Mouse (Mus musculus): ENCODE measurements around the gene Gemin6.
"Not testable (repeated sequence)": the region's sequence is repeated elsewhere in the genome, so short reads cannot be mapped to it uniquely, and the experiment has no call there.

The Gemin6 gene

DNA sequence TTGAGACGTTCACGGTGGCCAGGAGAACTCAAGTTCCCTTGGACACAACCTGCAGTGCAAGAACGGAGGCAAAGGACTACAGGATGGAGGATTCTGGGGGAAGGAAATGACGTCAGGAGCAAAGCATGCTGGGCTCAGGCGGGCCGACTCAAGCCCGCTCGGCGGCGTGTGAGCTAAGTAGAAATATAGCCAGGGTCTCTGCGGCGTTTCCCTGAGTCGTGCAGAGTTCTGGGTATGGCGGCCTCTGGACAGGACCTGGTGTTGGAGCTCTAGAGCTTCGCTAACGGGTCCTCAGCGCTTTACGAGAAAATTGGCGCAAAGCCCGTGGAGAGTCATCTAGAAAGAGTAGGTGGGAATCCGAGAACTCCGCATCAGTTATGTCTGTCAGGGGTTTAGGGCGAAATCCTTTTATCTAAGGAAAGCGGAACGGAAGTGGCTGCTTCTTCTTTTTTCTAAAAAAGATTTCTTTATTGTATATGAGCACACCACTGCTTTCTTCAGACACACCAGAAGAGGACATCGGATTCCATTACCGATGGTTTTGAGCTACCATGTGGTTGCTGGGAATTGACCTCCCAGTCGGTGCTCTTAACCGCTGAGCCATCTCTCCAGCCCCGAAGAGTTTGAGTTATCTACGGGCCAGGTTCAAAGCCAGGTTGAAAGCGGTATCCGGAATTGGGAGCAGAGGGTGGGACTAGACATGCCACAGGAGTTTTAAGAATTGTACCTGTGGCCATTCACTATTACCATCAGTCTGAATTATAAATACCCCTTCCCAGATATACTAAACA is at the start of gene Gemin6:
Gemin6 (plus strand) TSS at position 116 of the 791 bp plus-strand sequence.
- peak; percentile 84 for DNase-seq

DNA sequence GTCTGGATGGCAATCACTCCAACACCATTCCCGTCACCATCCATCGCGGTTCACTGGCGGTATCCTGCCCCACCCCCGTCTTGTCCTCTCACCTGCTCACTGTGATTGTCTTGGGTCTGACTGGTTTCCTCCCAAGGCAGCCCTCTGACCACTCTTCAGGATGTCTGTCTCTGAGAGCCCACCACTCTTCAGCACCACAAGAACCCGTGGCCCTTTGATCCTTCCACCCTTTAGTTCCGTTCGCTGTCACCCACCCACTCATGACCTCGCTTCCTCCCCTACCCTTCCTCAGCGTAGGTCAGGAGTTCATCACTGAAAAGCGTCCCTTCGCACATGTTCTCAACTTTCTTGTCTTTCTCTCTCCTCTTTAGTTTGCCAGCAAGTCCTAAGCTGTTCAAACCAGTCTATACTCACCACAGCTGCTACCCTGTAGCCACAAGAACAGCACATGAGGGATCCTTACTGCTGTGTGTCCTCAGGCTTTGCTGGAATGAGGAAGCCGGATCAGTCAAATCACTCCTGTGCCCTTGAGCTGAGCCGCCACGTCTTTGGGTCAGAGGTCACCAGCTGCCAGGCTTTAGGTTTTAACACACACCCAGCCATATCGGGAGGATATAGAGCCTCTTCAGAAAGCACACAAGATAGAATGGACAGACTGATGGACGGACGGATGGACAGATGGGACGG is 49.4 kb upstream of the Gemin6 start:
- no peak for DNase-seq

DNA sequence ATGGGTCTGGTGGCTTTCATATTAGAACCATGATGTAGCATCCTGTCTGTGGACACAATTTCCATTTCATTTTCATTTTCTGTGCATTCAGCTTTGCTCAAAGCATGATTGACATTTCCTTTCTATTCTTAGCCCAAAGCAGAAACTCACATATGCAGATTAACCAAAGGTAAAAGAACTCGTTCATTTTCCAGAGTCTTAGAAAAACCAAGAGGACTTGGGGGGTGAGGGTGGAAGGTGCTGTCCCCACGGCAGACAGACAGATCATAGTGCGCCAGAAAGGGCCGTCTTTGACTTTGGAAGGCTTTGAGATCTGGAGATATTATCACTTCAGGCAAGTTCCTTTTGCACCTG is 48.9 kb upstream of the Gemin6 start:
- no peak for DNase-seq

DNA sequence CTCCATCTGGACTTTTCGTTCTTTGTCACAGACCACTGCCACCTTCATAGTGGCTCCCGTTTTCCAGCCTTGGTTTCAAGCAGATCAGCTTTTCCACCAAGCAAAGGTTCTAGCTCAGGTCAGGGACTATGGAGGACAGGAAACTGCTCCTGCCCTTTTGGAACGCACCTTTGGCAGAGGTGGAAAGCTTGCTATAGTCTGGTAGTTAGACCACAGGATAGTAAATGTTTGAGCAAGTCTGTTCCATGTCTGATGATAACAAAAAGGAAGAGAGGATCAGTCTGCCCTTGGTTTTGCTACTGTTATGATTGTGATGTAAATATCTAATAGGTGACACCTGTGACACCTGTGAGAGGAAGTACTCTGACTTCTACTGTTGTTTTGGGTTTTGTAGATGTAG is 48.3 kb upstream of the Gemin6 start:
- DNase-seq = no peak

DNA sequence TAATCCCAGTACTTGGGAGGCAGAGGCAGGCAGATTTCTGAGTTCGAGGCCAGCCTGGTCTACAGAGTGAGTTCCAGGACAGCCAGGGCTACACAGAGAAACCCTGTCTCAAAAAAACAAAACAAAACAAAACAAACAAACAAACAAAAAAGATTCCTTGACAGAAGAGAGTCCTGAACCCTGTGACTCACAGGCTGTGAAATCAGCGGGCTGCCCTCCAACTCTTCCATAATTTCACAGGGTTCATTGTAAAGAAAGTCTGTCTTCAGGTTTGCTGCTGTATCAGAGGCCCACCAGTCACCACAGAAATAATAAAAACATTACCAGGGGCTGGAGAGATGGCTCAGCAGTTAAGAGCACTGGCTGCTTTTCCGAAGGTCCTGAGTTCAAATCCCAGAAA is 45.4 kb upstream of the Gemin6 start:
- not testable (repeated sequence) for DNase-seq

DNA sequence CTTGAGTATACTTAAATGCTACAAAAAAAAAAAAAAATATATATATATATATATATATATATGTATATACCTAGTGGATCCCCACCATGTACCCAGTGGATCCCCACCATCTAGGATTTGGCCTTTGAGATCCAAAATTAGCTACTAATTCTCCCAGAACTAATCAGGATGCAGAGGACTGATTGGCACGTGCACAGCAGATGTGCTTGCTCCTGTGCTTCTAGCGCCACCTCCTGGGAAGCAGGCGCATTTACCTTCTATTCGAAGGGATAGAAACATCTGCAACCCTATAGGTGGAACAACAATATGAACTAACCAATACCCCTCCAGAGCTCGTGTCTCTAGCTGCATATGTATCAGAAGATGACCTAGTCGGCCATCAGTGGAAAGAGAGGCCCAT is 44.3 kb upstream of the Gemin6 start:
- peak; percentile 69 for DNase-seq

DNA sequence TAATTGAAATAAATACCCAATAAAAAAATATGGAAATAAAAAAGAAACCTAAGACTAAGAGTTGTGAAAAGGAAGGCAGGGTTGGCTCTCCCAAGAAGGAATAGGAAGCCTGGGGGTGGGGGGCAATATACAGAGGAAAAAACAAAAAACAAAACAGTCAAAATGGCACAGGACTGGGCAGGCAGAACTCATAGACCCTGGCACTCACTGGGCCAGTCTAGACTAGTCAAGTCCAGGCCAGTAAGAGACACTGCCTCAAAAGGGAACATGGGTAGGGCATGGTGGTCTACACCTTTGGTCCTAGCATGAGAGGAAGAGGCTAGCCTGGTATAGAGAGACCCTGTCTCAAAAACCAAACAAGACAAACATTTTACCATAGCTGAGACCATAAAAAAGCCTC is 43.8 kb upstream of the Gemin6 start:
- DNase-seq = no peak

DNA sequence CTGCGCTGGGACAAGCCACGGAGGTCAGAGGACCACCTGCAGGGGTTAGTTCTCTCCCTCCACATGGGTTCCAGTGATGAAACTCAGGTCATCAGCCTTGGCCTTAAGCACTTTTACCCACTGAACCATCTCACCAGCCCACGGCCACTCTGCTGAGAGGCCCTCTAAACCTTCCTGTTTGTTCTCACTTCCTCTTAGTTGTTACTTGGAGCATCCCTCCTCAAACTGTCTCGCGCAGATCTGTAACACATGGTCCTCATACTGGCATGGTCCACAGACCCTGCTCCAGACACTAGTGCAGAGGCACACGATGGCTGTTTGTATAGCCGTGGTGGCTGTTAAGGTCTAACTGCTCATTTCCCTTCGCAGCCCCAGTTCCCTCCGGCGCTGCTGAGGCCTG is 40.6 kb upstream of the Gemin6 start:
- DNase-seq = no peak

DNA sequence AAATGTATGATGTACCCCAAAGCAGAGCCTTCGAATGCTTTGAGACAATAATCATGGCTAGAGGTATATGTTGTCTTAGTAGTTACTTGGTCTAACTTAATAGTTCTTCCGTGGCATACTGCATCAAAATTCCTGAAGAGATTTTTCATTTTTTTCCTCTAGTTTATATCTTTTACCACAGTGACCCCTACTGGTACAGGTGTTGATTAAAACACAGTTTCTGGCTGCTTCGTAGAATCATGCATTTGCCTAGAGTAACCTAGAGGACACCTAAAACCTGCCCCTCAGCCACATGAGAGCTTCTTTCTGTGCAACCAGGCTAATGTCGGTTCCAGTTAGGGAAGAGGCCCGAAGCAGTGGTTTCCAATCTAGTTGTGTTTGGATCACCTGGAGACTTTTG is 31.2 kb upstream of the Gemin6 start:
- no peak for DNase-seq

DNA sequence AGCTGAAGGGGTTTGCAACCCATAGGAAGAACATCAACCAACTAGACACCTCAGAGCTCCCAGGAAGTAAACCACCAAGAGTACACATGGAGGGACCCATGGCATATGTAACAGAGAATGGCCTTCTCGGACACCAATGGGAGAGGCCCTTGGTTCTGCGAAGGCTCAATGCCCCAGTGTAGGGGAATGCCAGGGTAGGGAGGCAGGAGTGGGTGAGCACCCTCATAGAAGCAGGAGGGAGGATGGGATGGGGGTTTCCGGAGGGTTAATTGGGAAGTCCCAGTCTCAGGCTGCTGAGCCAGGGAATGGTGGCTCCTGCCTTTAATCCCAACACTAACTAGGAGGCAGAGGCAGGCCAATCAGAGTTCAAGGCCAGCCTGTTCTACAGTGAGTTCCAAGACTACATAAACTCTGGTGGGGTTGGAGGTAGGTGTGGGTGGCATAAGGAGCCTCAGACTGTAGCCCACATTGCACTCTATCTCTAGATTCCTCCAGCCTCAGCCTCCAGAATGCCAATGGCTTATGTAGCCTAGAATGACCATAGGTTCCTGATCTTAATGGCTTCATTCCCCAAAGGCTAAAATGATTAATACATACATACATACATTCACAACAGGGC is 25.0 kb upstream of the Gemin6 start:
- no peak for DNase-seq

DNA sequence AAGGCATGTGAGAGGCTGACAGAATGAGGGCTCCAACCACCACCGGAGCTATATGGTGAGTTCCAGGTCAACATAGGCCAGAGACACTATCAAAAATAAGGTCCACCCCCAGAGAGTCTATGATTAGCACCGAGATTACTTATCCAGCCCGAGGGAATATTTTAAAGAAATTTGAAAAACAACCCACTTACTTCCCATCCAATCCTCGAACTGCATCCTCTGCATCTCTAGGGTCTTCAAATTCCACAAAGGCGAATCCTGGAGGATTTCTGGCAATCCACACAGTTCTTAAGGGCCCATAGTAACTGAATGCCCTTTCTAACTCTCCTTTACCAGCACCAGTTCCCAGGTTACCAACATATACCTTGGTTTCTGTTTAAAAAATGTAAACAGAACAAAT is 18.6 kb upstream of the Gemin6 start:
- DNase-seq = no peak

DNA sequence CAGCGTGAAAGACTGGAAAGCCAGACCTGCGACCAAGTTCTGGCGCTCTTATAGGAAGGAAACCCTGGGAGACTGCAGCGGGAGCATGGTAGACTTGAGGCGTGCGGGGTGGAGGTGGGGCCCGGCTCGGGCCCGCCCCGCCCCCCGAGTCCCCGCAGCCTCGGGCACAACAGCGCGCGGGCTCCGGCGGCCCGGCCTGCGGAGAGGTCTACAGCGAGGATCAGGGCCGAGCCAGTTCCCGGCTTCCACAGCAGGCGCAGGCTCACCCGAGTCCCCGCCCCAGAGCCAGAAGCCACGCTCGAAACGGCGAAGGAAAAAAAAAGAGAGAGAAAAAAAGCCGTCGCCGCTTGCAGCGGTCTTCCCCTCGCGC is 18.0 kb upstream of the Gemin6 start:
- DNase-seq = peak; percentile 70

DNA sequence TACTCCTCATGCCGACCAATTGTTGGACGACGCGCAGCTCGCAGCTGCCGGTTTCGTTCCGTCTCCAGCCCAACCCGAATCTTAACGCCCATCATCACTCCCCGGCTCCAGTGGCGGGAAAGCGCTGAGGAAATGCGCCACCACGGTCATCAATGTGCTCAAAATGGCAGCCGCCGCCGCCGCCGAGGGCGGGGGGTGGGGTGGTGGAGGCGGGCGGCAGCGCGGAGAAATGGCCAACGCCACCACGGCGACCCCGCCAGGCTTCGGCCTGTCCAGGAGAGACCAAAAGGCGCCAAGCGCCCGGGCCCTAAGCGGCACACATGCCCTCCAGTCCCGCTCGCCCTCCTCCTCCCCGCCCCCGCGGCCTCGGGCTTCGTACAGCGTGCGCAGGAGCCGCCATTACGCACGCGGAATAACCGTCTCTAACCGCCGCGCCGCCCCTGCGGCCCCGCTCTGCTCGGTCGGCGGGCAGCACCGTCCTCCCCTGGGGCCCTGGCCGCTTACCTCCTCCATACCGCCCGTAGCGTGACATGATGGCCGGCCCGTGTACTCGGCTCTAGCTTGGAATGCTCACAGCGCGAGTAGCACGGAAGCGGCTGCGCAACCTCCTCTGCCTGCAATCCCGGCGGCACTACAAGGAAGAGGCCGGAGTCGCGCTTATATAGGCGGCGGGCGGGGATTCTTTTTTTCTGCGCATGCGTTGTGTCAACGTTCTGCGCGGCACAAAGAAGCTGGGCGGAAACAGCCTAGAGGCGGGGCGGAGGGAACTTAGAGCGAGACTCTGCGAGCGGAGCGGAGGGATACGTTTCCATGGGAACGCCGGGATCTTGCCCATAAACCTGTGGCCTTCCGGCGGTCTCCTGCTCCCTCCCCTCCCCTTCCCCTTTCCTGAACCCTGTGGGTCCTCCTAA is 17.3 kb upstream of the Gemin6 start, which contains the start of the genes Srsf7 and Ttc39d:
Srsf7 (minus strand) TSS at position 637 of the 911 bp plus-strand sequence.
Ttc39d (plus strand) TSS at position 790 of the 911 bp plus-strand sequence.
- peak; percentile 98 for DNase-seq

DNA sequence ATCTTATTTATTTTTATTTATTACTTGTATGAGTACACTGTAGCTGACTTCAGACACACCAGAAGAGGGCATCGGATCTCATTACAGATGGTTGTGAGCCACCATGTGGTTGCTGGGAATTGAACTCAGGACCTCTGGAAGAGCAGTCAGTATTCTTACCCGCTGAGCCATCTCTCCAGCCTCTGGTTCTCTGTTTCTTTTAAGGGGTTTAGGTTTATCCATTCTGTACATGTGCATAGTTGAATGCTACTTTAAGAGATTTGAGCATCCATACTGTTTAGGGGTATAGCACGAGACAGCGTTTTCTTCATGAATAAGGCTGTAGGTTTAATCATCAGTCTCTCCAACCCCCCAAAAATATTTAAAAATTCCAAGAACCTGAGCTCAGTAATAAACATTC is 10.2 kb upstream of the Gemin6 start:
- not testable (repeated sequence) for DNase-seq

DNA sequence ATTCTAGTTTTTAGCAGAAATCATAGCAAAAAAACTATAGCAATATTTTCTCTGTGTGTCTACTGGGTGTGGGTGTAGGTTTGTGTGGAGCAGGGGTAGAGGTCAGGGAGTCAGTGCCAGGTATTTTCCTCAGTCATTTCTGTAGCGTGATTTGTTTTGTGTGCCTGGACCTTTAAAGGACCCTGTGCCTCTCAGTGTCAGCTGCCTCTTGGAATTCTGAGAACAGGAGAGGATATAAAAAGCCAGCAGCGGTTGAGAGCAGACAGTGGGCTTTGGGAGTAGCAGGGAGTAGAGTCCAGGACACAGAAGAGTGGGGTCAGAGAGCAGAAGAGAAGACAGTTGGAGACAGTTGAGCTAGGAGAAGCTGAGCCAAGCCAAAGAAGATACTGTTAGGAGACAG is 4.1 kb upstream of the Gemin6 start:
- DNase-seq = no peak

DNA sequence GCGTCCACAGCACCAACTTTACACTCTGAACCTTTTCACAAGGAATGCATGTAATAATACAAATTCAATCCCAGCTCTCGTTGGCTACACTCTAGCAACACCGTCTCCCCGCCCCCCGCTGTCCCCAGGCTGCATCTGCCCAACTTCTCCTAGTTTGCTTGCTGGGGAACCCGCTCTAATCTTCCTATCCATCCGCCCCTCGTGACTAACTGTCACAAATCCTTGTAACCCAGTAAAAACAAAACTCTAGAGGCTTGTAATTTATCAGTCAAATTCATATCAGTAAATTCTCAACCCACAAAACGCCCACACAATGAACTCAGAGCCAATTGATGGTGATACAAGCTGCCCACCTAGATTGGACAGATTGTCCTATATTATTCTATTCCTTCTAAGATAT is 3.0 kb upstream of the Gemin6 start:
- no peak for DNase-seq

DNA sequence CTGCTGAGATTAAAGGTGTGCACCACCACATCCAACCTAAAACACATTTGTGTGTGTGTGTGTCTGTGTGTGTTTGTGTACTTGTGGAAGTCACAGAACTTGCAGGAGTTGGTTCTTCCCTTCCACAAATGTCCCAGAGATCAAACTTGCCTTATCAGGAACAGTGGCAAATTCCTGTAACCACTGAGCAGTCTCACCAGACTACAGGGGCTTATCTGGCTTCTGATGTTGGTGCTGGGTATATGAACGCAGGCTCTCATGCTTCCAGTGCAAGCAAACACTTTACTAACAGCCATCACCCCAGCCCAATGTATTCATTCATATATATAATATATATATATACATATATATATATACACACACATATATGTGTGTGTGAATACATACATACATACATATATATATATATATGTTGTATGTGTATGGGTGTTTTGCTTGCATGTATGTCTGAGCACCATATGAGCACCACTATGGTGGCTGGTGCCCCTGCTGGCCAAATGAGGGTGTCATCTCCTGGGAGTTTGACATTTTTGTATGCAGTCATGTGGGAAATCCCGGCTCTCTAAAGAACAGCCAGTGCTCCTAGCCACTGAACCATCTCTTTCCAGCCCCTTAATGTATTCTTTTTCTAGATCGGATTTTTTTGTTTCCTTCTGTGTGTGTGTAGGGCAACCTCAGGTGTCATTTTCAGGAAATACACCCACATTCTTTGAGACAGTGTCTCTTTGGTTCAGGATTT is 2.2 kb upstream of the Gemin6 start:
- DNase-seq = no peak

DNA sequence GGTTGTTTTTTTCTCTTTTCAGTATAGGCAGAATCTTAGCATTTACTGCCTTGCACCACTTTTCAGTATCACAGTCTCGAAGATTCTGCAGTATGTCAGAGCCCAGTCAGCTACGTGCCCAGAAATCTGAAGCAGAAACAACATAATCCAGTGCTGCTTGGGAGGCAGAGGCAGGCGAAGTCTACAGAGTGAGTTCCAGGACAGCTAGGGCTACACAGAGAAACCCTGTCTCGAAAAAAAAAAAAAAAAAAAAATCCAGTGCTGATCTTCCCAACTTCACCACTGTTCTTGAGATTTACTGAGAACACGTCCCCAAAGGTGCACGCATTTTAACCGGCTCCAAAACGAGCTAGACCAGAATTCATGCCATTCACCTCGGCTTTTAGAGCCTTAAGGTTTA is 412 bp upstream of the Gemin6 start:
- no peak for DNase-seq

DNA sequence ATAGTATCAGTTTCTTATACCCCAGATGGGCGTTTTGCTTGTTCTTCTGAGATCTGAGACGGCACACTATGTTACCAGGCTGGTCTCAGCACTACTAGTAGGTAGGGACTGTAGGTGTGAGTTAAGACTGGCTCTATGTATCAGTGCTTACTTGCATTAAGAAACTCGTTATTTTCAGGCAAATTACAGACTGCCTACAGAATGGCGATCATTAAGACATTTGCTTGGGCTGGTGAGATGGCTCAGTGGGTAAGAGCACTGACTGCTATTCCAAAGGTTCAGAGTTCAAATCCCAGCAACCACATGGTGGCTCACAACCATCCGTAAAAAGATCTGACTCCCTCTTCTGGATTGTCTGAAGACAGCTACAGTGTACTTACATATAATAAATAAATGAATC is 901 bp downstream of the Gemin6 start:
- DNase-seq = not testable (repeated sequence)

DNA sequence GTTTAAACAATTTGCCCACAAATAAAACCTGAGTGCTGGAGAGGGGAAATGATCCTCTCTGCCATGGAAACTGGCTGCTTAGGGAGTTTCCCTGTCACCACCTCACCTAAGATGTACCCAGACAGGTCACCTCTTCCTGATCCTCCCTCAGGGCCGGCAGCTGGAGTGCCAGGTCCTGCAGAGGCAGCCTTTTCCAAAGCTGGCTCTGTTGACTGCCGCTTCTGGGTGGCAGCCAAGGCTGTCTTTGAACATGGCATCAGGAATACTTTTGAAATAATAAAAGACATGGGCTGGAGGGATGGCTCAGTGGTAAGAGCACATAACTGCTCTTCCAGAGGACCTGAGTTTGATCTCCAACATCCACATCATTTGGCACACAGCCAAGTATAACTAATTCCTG is 5.2 kb downstream of the Gemin6 start:
- no peak for DNase-seq

DNA sequence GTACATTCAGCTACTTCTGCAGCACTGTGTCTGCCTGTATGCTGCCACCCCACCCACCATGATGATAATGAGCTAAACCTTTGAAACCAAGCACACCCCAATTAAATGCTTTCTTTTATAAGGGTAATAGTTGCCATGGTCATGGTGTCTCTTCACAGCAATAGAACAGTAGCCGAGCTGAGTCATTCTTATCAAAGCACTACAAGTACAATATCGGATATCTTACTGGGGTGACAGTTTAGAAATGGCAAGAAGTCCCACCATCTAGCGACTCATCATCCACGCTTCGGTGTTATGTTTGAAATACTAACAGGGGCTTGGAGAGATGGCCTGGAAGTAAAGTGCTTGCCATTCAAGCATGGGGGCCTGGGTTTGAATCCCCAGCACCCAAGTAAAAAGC is 9.6 kb downstream of the Gemin6 start:
- DNase-seq = no peak

DNA sequence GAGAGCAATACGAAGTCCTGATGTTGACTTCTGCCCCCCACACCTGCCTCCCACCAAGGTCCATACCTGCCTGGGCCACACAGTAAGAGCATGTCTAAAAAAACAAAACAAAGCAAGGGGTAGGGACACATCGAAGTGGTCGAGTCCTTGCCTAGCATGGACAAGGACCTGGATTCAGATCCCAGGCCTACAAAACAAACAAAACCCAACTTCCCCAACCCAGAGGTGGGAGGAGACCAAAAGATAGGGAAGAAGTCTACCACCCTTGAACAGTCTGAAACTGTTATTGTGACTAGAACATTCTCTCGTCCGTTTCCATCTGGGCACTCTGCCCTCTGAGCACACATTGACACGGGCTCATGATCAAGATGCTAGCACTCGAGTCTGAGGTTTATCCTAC is 10.1 kb downstream of the Gemin6 start:
- no peak for DNase-seq
